Mouse (Mus musculus) spleen, adult 2 months (tissue): ENCODE measurements around the gene Hist1h3g. TPM values are rescaled to one million over a fixed set of nuclear protein-coding genes. Genes with fewer than 3 reads are reported as not detected.

ENCODE experiments used
- DNase-seq, 2 experiments: peaks; one replicate each; pipeline versions ENCODE4 v3.0.0 to v3.0.0-alpha.2; 2012 to 2021; ENCODE audit warnings: low spot score in 2 of 2, low read depth in 1 of 2
- H3K27ac ChIP-seq: fragments of 200-500 bp; 2 replicates; pipeline ENCODE4 v1.5.1; 2012; ENCODE audit warnings: low read length, inconsistent platforms; ENCODE audit not compliant: insufficient read depth
- H3K27me3 ChIP-seq: fragments of 200-500 bp; 2 replicates; pipeline ENCODE4 v1.6.1; 2012; ENCODE audit warnings: mild to moderate bottlenecking, moderate library complexity, low read length, inconsistent platforms; ENCODE audit not compliant: control insufficient read depth, insufficient read depth
- H3K36me3 ChIP-seq: fragments of 200-500 bp; 2 replicates; pipeline ENCODE4 v1.6.1; 2012; ENCODE audit warnings: mild to moderate bottlenecking, low read length, inconsistent platforms; ENCODE audit not compliant: control insufficient read depth, insufficient read depth
- H3K4me1 ChIP-seq: fragments of 200-500 bp; 2 replicates; pipeline ENCODE4 v1.6.1; 2011; ENCODE audit warnings: inconsistent platforms; ENCODE audit not compliant: control insufficient read depth, insufficient read depth, insufficient read length
- H3K4me3 ChIP-seq: fragments of 200-500 bp; 2 replicates; pipeline ENCODE4 v1.5.1; 2011; ENCODE audit warnings: mild to moderate bottlenecking, inconsistent platforms; ENCODE audit not compliant: insufficient read depth, insufficient read length; ENCODE audit errors: extremely low read depth
- CTCF ChIP-seq: fragments of 200-500 bp; IDR thresholded peaks from 2 replicates; pipeline ENCODE4 v1.5.1; 2011; ENCODE audit warnings: mild to moderate bottlenecking, inconsistent platforms; ENCODE audit not compliant: insufficient read depth, insufficient read length, insufficient replicate concordance; ENCODE audit errors: extremely low read depth
- POLR2A ChIP-seq: fragments of 200-500 bp; IDR thresholded peaks from 2 replicates; pipeline ENCODE4 v1.6.1; 2011; ENCODE audit warnings: low read depth, low read length, inconsistent platforms
- WGBS: fragments of 180-500 bp; shearing (Covaris S2); methylation state at CpG from one replicate; pipeline ENCODE4 v1.1.7; 2018; 5-methylcytosine and 5-hydroxymethylcytosine counted together
- polyA plus RNA-seq: library from polyadenylated mRNA; depleted of rRNA; stranded (reverse); fragments of >200 nt; gene quantifications from 2 replicates; pipeline ENCODE4 v1.2.3, GENCODE M21; 2012

Hist1h3g gene
- polyA plus RNA-seq, 1 experiment = 34.4 TPM

DNA sequence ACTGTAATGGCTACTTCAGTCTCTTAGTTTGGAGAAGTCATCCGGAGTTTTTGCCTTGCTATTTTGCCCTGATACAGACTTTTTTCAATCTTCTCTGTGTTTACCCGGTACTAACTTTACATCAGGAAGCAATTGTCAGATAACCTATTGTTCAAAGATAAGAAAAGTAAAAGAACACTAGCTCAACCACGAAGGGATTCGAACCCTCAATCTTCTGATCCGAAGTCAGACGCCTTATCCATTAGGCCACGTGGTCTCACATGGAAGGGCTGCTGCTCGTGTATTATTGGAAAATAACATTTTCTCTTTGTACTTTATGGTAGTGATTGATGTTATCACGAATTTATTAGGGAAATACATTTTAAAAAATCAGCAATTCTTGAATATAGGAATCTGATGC lies 31.4 kb upstream of the Hist1h3g start:
- Histone ChIP-seq H3K36me3 (no peaks in the 10 kb centered on the region), H3K4me3 (no peak overlapping the region), H3K27ac (no peak overlapping the region), H3K27me3 (no peaks in the 10 kb centered on the region), H3K4me1 (no peaks in the 10 kb centered on the region)
- DNase-seq = peak in 1 of 2 experiments; percentile 16
- 14% methylated on average over 9 of the region's 9 CpGs for WGBS
- no peak for TF ChIP-seq POLR2A

DNA sequence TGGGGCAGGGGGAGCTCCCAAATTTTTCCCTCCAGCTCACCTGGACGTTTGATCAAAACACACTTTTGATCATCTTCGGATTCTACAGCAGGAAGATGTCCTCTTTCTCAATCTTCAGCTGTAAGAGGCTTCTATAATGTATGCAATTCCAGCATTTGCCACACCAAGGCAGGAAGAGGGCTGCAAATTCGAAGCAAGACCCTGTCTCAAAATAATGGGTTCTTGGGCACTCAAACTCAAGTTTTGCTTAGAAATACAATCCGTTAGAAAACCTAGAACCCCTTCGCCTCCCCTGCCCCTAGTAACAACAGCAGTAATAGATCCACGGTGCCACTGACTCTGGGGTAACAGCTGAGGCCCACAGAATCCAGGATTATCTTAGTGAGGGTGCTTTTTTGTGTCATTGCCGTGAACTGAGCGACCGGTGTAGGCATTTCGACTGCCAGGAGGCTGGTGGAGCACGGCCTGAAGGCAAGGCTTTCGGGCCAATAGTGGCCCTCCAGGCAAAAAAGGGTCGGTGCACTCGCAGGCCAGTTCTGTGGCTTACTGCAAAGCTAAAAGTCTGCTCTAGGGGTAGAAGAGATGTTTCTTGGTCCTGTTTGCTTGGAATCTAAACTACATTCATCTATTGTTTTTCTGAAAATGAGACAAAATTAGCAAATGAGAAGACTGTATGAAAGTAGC lies 29.4 kb upstream of the Hist1h3g start:
- 56% methylated on average over 14 of the region's 14 CpGs for WGBS
- DNase-seq = no peak
- H3K36me3 ChIP-seq = no peaks in the 10 kb centered on the region
- no peak overlapping the region for H3K27ac ChIP-seq
- peak overlapping the region; percentile 10; the same call in 1 of the 2 replicates for H3K4me3 ChIP-seq
- H3K27me3 ChIP-seq = no peaks in the 10 kb centered on the region
- no peaks in the 10 kb centered on the region for H3K4me1 ChIP-seq
- TF ChIP-seq CTCF (no peak), POLR2A (no peak)

DNA sequence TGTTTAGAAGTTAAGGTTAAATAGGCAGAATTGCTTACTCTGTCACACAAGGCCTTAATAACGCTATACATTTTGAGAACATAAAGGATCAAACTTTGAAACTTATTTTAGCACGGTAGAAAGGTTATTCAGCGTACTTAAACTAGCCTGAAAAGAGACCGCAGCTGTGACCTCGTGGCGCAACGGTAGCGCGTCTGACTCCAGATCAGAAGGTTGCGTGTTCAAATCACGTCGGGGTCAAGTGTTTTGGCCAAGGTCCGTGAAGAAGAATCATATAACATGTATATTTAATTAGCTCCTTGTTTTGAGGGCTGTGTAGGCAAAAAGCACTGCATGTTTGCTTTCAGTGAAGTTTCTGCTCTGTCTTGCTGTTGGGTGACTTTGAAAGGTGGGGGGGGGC lies 28.9 kb upstream of the Hist1h3g start:
- Histone ChIP-seq H3K36me3 (no peaks in the 10 kb centered on the region), H3K4me3 (no peak overlapping the region), H3K27ac (no peak overlapping the region), H3K27me3 (no peaks in the 10 kb centered on the region), H3K4me1 (no peaks in the 10 kb centered on the region)
- no peak for TF ChIP-seq CTCF
- no peak for TF ChIP-seq POLR2A
- DNase-seq = no peak
- 47% methylated on average over 13 of the region's 13 CpGs for WGBS

DNA sequence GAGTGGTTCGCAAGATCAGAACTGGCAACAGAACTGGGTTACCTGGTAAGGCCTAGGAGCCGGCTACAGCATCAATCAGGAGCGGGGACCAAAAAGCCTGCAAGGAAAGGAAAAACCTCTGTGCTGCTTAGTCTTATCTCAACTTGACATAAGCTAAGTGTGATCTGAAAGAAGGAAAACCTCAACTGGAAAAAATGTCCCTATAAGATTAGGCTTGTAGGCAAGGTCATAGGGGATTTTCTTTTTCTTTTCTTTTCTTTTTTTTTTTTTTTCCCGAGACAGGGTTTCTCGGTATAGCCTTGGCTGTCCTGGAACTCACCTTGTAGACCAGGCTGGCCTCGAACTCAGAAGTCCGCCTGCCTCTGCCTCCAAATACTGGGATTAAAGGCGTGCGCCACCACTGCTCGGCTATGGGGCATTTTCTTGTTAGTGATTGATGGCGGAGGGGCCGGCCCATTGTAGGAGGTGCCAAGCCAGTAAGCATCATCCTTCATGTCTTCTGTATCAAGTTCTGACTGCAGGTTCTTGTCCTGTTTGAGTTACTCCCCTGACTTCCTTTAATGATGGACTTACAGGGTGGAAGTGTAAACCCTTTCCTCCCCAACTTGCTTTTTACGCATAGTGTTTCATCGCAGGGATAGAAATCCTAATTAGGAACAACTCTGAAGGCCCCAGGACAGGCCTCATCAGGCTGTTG lies 28.3 kb upstream of the Hist1h3g start:
- 72% methylated on average over 14 of the region's 14 CpGs for WGBS
- Histone ChIP-seq H3K27me3 (no peaks in the 10 kb centered on the region), H3K36me3 (no peaks in the 10 kb centered on the region), H3K4me3 (no peak overlapping the region), H3K27ac (no peak overlapping the region), H3K4me1 (no peaks in the 10 kb centered on the region)
- DNase-seq = no peak
- TF ChIP-seq CTCF = no peak
- TF ChIP-seq POLR2A = no peak

DNA sequence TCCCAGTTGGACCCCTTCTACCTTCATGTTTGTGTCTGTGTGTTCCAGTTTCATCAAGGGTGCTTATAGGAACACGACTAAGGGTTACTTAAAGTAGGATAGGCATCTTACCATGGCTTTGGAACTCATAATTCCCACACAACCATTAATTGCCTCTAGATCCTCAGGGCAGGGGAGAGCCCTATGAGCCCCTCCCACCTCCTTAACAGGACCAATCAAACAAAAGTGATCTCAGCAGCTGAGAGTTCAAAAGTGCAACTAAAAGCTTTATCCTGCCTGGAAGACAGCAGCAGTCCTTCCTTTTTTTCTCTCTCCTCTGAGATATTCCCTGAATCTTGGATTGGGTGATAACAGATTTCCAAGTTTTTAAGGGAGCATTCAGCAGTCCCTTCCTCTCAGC lies 25.1 kb upstream of the Hist1h3g start:
- no peak overlapping the region for H3K4me3 ChIP-seq
- H3K27ac ChIP-seq = no peak overlapping the region
- WGBS = 60% methylated on average over 1 of the region's 1 CpGs
- H3K36me3 ChIP-seq = no peaks in the 10 kb centered on the region
- H3K4me1 ChIP-seq = no peaks in the 10 kb centered on the region
- DNase-seq = no peak
- no peaks in the 10 kb centered on the region for H3K27me3 ChIP-seq
- no peak for TF ChIP-seq POLR2A
- TF ChIP-seq CTCF = no peak

DNA sequence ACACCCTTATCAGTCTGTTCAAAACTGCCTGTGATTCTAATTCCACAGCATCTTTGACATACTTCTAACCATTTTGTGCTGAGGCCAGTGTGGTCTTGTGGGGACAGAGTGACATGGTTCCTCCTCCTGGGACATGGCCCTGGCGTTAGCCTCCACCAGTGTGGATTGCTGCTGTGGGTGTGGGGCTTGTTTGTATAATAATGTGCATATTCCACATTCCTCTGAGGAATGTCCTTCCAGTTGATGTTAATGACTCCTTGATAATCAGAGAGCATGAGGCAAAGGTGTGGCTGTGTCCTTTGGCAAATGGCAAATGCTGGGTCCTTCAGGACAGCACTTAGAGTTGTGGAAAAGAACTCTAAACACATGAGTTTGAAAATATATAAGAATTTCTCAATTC lies 21.7 kb upstream of the Hist1h3g start:
- Histone ChIP-seq H3K36me3 (no peaks in the 10 kb centered on the region), H3K4me3 (no peak overlapping the region), H3K4me1 (no peaks in the 10 kb centered on the region), H3K27me3 (no peaks in the 10 kb centered on the region), H3K27ac (no peak overlapping the region)
- no peak for TF ChIP-seq CTCF
- TF ChIP-seq POLR2A = no peak
- 97% methylated on average over 1 of the region's 1 CpGs for WGBS
- no peak for DNase-seq

DNA sequence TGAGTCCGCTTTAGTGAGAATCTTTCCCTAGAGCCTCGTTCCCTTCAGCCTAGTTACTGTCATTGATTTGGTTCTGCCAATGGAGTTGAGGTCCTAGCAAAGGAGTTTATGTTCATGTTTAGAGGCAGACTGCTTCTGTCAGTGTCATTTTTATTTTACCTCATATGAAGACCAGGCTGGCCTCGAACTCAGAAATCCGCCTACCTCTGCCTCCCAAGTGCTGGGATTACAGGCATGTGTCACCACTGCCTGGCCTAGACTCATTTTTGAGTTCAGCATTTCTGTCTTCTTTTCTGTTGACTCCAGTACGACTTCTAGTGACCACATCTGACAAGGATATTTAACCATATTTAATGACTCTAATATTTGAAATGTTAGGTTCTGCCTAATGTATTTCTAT lies 19.9 kb upstream of the Hist1h3g start:
- no peak overlapping the region for H3K4me3 ChIP-seq
- no peak overlapping the region for H3K27ac ChIP-seq
- no peak for DNase-seq
- no peaks in the 10 kb centered on the region for H3K4me1 ChIP-seq
- TF ChIP-seq POLR2A (no peak), CTCF (no peak)
- no peaks in the 10 kb centered on the region for H3K27me3 ChIP-seq
- H3K36me3 ChIP-seq = no peaks in the 10 kb centered on the region
- 86% methylated on average over 5 of the region's 5 CpGs for WGBS
